Mouse (Mus musculus) G1E (cell line): ENCODE measurements around the gene Mb. TPM values are rescaled to one million over a fixed set of nuclear protein-coding genes. Genes with fewer than 3 reads are reported as not detected.

ENCODE experiments used
- ATAC-seq: 2 replicates; pipeline ENCODE4 v1.8.0; 2016; ENCODE audit warnings: mild to moderate bottlenecking; ENCODE audit not compliant: insufficient number of reproducible peaks, poor library complexity, low FRiP score, severe bottlenecking; ENCODE audit errors: extremely low read depth
- DNase-seq: peaks from one replicate; pipeline ENCODE4 v3.0.0; 2012; ENCODE audit warnings: low spot score
- H3K27me3 ChIP-seq: 2 replicates; pipeline ENCODE4 v1.6.1; 2012; ENCODE audit warnings: mild to moderate bottlenecking, low read length, inconsistent platforms; ENCODE audit not compliant: insufficient read depth
- H3K36me3 ChIP-seq: replicated peaks from 2 replicates; pipeline ENCODE3; 2012; ENCODE audit warnings: mild to moderate bottlenecking, inconsistent platforms
- H3K4me1 ChIP-seq: 2 replicates; pipeline ENCODE4 v1.6.1; 2012; ENCODE audit warnings: low read depth, low read length, inconsistent platforms, mixed read lengths; ENCODE audit not compliant: insufficient read depth
- H3K4me3 ChIP-seq: 2 replicates; pipeline ENCODE4 v1.5.1; 2012; ENCODE audit warnings: low read depth, mild to moderate bottlenecking, inconsistent platforms, low read length, moderate library complexity, mixed read lengths
- H3K9me3 ChIP-seq: replicated peaks from 2 replicates; pipeline ENCODE4 v1.6.1; 2012; ENCODE audit warnings: inconsistent platforms
- CTCF ChIP-seq: IDR thresholded peaks from 2 replicates; pipeline ENCODE4 v1.5.1; 2012; ENCODE audit warnings: low read depth, low read length, inconsistent platforms, mixed read lengths
- GATA1 ChIP-seq: IDR thresholded peaks from 2 replicates; pipeline ENCODE4 v1.6.1; 2012; ENCODE audit warnings: borderline replicate concordance, low read length, inconsistent platforms, mixed read lengths
- GATA2 ChIP-seq: IDR thresholded peaks from 2 replicates; pipeline ENCODE4 v1.6.1; 2012; ENCODE audit warnings: low read depth, low read length, inconsistent platforms, borderline replicate concordance
- POLR2AphosphoS5 ChIP-seq: IDR thresholded peaks from 2 replicates; pipeline ENCODE4 v1.6.1; 2012; ENCODE audit warnings: low read depth, low read length, inconsistent platforms; ENCODE audit not compliant: insufficient replicate concordance
- TAL1 ChIP-seq: conservative IDR thresholded peaks from 2 replicates; pipeline ENCODE4 v1.6.1; 2012; ENCODE audit warnings: low read depth, low read length, inconsistent platforms, mixed read lengths
- polyA plus RNA-seq: library from polyadenylated mRNA; stranded (reverse); fragments of >175 nt; gene quantifications from 2 replicates; pipeline ENCODE4 v1.2.3, GENCODE M21; 2012
- total RNA-seq, 2 experiments: library from RNA; stranded (forward) in 1 of 2; stranded (reverse) in 1 of 2; fragments of 200-1000 nt in 1 of 2; fragments of >200 nt in 1 of 2; fragmentation: Nextera tagmentation in 1 of 2; gene quantifications; 2 replicates each; pipeline ENCODE4 v1.2.3; 2014 to 2017

The Mb gene
- total and polyA plus RNA-seq, 3 experiments = not detected

GRCm38 (mm10) chr15:77017897-77018296, 32.6 kb downstream of the Mb start:
- Histone ChIP-seq H3K4me1 (no peaks in the 10 kb centered on the region), H3K4me3 (no peak overlapping the region), H3K36me3 (no peaks in the 10 kb centered on the region), H3K9me3 (no peaks in the 10 kb centered on the region), H3K27me3 (peaks cover 13% of the 10 kb centered on the region)
- ATAC-seq (no peak), DNase-seq (no peak)
- TF ChIP-seq GATA2 (no peak), POLR2AphosphoS5 (no peak), CTCF (no peak), TAL1 (no peak), GATA1 (no peak)

GRCm38 (mm10) chr15:77016509-77016908, 34.0 kb downstream of the Mb start:
- H3K27me3 ChIP-seq = peaks cover 10% of the 10 kb centered on the region
- ATAC-seq = no peak
- H3K4me3 ChIP-seq = no peak overlapping the region
- H3K9me3 ChIP-seq = no peaks in the 10 kb centered on the region
- H3K36me3 ChIP-seq = no peaks in the 10 kb centered on the region
- no peak for DNase-seq
- no peaks in the 10 kb centered on the region for H3K4me1 ChIP-seq
- TF ChIP-seq GATA2 = no peak
- no peak for TF ChIP-seq CTCF
- no peak for TF ChIP-seq GATA1
- TF ChIP-seq POLR2AphosphoS5 = no peak
- no peak for TF ChIP-seq TAL1

GRCm38 (mm10) chr15:77014985-77015384, 35.5 kb downstream of the Mb start:
- H3K36me3 ChIP-seq = no peaks in the 10 kb centered on the region
- no peaks in the 10 kb centered on the region for H3K9me3 ChIP-seq
- DNase-seq (no peak), ATAC-seq (no peak)
- H3K27me3 ChIP-seq = peaks cover 6% of the 10 kb centered on the region; the same call in 1 of the 2 replicates
- no peaks in the 10 kb centered on the region for H3K4me1 ChIP-seq
- no peak overlapping the region for H3K4me3 ChIP-seq
- no peak for TF ChIP-seq POLR2AphosphoS5
- TF ChIP-seq GATA2 = no peak
- no peak for TF ChIP-seq TAL1
- no peak for TF ChIP-seq CTCF
- TF ChIP-seq GATA1 = no peak

- ATAC-seq = no peak
- Histone ChIP-seq H3K36me3 (no peaks in the 10 kb centered on the region), H3K9me3 (no peaks in the 10 kb centered on the region), H3K27me3 (peaks cover 4% of the 10 kb centered on the region; the same call in 1 of the 2 replicates), H3K4me1 (no peaks in the 10 kb centered on the region), H3K4me3 (no peak overlapping the region)
- TF ChIP-seq GATA1 (no peak), GATA2 (no peak), CTCF (no peak), POLR2AphosphoS5 (no peak), TAL1 (no peak)
- no peak for DNase-seq
Measured at GRCm38 (mm10) chr15:77014431-77014830, 36.0 kb downstream of the Mb start.

- Histone ChIP-seq H3K27me3 (peaks cover 5% of the 10 kb centered on the region; the same call in 1 of the 2 replicates), H3K4me3 (no peak overlapping the region), H3K4me1 (no peaks in the 10 kb centered on the region), H3K36me3 (no peaks in the 10 kb centered on the region), H3K9me3 (no peaks in the 10 kb centered on the region)
- ATAC-seq (no peak), DNase-seq (no peak)
- TF ChIP-seq TAL1 = no peak
- no peak for TF ChIP-seq CTCF
- no peak for TF ChIP-seq POLR2AphosphoS5
- TF ChIP-seq GATA1 = no peak
- no peak for TF ChIP-seq GATA2
Measured at GRCm38 (mm10) chr15:77013753-77014241, 36.7 kb downstream of the Mb start.

- Histone ChIP-seq H3K36me3 (no peaks in the 10 kb centered on the region), H3K4me1 (no peaks in the 10 kb centered on the region), H3K4me3 (no peak overlapping the region), H3K9me3 (no peaks in the 10 kb centered on the region), H3K27me3 (peaks cover 8% of the 10 kb centered on the region; the same call in 1 of the 2 replicates)
- no peak for TF ChIP-seq POLR2AphosphoS5
- no peak for TF ChIP-seq GATA2
- no peak for TF ChIP-seq CTCF
- TF ChIP-seq GATA1 = no peak
- no peak for TF ChIP-seq TAL1
- ATAC-seq (no peak), DNase-seq (no peak)
Measured at GRCm38 (mm10) chr15:77008851-77009250, 41.6 kb downstream of the Mb start.

- H3K9me3 ChIP-seq = peaks cover 15% of the 10 kb centered on the region
- ATAC-seq (no peak), DNase-seq (peak; percentile 8)
- no peak overlapping the region for H3K4me3 ChIP-seq
- TF ChIP-seq GATA1 (no peak), GATA2 (no peak), TAL1 (no peak), CTCF (no peak), POLR2AphosphoS5 (no peak)
- H3K36me3 ChIP-seq = no peaks in the 10 kb centered on the region
- no peaks in the 10 kb centered on the region for H3K4me1 ChIP-seq
- H3K27me3 ChIP-seq = peaks cover 8% of the 10 kb centered on the region; the same call in 1 of the 2 replicates
Measured at GRCm38 (mm10) chr15:77003868-77004215, 46.6 kb downstream of the Mb start.
